ENCODE assay signal across 24 mouse cellular contexts in genomic region chr6:106838053-106838452, GRCm38 (mm10). TPM values are rescaled to one million over a fixed set of nuclear protein-coding genes. Genes with fewer than 3 reads are reported as not detected.
DNase-seq lines count a peak whose midpoint lies in the region; ATAC-seq lines count a peak whose summit lies in the region.
"Had no signal": no experiment of that assay in that cellular context is flagged by ENCODE, and none has a peak within 500 bp of the region (broad histone marks: within the 10 kb centered on the region; RNA-seq: fewer than 3 reads in every experiment).

No protein-coding gene starts in this region.

- no peak overlapping the region for H3K4me2 ChIP-seq in kidney, embryonic 16.5 days (replicated peaks; ENCODE audit: low read depth, low read length)
- H3K4me2 ChIP-seq in neural tube, embryonic 12.5 days (replicated peaks): no peak overlapping the region
- no peak overlapping the region for H3K4me2 ChIP-seq in neural tube, embryonic 13.5 days
- H3K4me2 ChIP-seq: embryonic facial prominence, embryonic 12.5 days; heart, embryonic 15.5 days; liver, embryonic 15.5 days; lung, embryonic 14.5 days had no signal

- peak; percentile 63; the same call in 1 of the 2 replicates for ATAC-seq in kidney, embryonic 16.5 days (ENCODE audit: low FRiP score, low TSS enrichment)
- peak; percentile 74; the same call in 1 of the 2 replicates for ATAC-seq in neural tube, embryonic 12.5 days (ENCODE audit: low FRiP score, low read depth)
- ATAC-seq in neural tube, embryonic 13.5 days (ENCODE audit: low read depth): peak; percentile 56; the same call in 1 of the 2 replicates
- ATAC-seq: forebrain, embryonic 14.5 days; hindbrain, embryonic 16.5 days had no signal

- H3K9me3 ChIP-seq in kidney, embryonic 16.5 days (ENCODE audit: low read length): no peaks in the 10 kb centered on the region
- no peaks in the 10 kb centered on the region for H3K9me3 ChIP-seq in neural tube, embryonic 12.5 days
- H3K9me3 ChIP-seq in neural tube, embryonic 13.5 days: no peaks in the 10 kb centered on the region
- H3K9me3 ChIP-seq: embryonic facial prominence, embryonic 12.5 days; heart, embryonic 10.5 days; heart, embryonic 15.5 days; liver, embryonic 15.5 days had no signal

- DNase-seq in kidney, postnatal 4 days: no peak
- no peak for DNase-seq in neural tube, embryonic 10.5 days (ENCODE audit: extremely low spot score, low spot score)
- DNase-seq in spleen, postnatal 36 days (ENCODE audit: low spot score in 2 of 2): no peak
- DNase-seq: adrenal gland, postnatal 25 days; B cell, adult 2 months; cerebellum, adult 11-12 months; cerebellum, adult 9-11 months; embryo, embryonic 11 days; gastrocnemius, postnatal 14 days; heart, adult 11 months; layer of hippocampus, postnatal 36 days; left cerebral cortex, postnatal 4 days; lung, embryonic 14.5 days; lung, postnatal 14 days; right cerebral cortex, adult 18-20 months had no signal

- no peak overlapping the region for H3K27ac ChIP-seq in kidney, embryonic 16.5 days (ENCODE audit: low read length)
- no peak overlapping the region for H3K27ac ChIP-seq in neural tube, embryonic 12.5 days
- H3K27ac ChIP-seq in neural tube, embryonic 13.5 days (replicated peaks): 0 out of 2 replicates have a peak overlapping the region, but pooled peaks have one; percentile 23
- H3K27ac ChIP-seq: embryonic facial prominence, embryonic 12.5 days; heart, embryonic 10.5 days; heart, embryonic 15.5 days; liver, embryonic 15.5 days had no signal

- no peaks in the 10 kb centered on the region for H3K36me3 ChIP-seq in kidney, embryonic 16.5 days (ENCODE audit: insufficient read depth, low read length)
- H3K36me3 ChIP-seq in neural tube, embryonic 12.5 days: no peaks in the 10 kb centered on the region
- no peaks in the 10 kb centered on the region for H3K36me3 ChIP-seq in neural tube, embryonic 13.5 days
- H3K36me3 ChIP-seq: embryonic facial prominence, embryonic 12.5 days; heart, embryonic 10.5 days; heart, embryonic 15.5 days; liver, embryonic 15.5 days had no signal

- H3K9ac ChIP-seq in kidney, embryonic 16.5 days (replicated peaks; ENCODE audit: low read length): no peak overlapping the region
- no peak overlapping the region for H3K9ac ChIP-seq in neural tube, embryonic 12.5 days
- H3K9ac ChIP-seq in neural tube, embryonic 13.5 days: no peak overlapping the region
- H3K9ac ChIP-seq: embryonic facial prominence, embryonic 12.5 days; heart, embryonic 15.5 days; liver, embryonic 15.5 days; lung, embryonic 14.5 days had no signal

- no peaks in the 10 kb centered on the region for H3K4me1 ChIP-seq in kidney, embryonic 16.5 days (ENCODE audit: insufficient read depth, low read length)
- H3K4me1 ChIP-seq in neural tube, embryonic 12.5 days: no peaks in the 10 kb centered on the region
- peaks cover 11% of the 10 kb centered on the region for H3K4me1 ChIP-seq in neural tube, embryonic 13.5 days (replicated peaks)
- H3K4me1 ChIP-seq: embryonic facial prominence, embryonic 12.5 days; heart, embryonic 10.5 days; heart, embryonic 15.5 days; liver, embryonic 15.5 days had no signal

- no peak overlapping the region for H3K4me3 ChIP-seq in kidney, embryonic 16.5 days (ENCODE audit: low read length)
- H3K4me3 ChIP-seq in neural tube, embryonic 12.5 days: no peak overlapping the region
- H3K4me3 ChIP-seq in neural tube, embryonic 13.5 days: no peak overlapping the region
- H3K4me3 ChIP-seq: embryonic facial prominence, embryonic 12.5 days; heart, embryonic 10.5 days; heart, embryonic 15.5 days; liver, embryonic 15.5 days had no signal

- H3K27me3 ChIP-seq in kidney, embryonic 16.5 days (ENCODE audit: insufficient read depth, low read length): no peaks in the 10 kb centered on the region
- no peaks in the 10 kb centered on the region for H3K27me3 ChIP-seq in neural tube, embryonic 12.5 days (replicated peaks)
- H3K27me3 ChIP-seq in neural tube, embryonic 13.5 days: no peaks in the 10 kb centered on the region
- H3K27me3 ChIP-seq: embryonic facial prominence, embryonic 12.5 days; heart, embryonic 15.5 days; liver, embryonic 15.5 days had no signal

- 53% methylated on average over 3 of the region's 3 CpGs for WGBS in kidney, embryonic 16.5 days
- 61% methylated on average over 3 of the region's 3 CpGs for WGBS in neural tube, embryonic 12.5 days
- 47% methylated on average over 3 of the region's 3 CpGs for WGBS in neural tube, embryonic 13.5 days

RNA-seq across cellular contexts. Expression of gene Crbn, which starts 38.2 kb away (rescaled TPM):
- 52.2 and 53.8 TPM in 2 replicates for polyA plus RNA-seq in kidney, embryonic 16.5 days (2015; fragmentation: Nextera tagmentation; extraction: Ambion mirVana)
- polyA plus RNA-seq in neural tube, embryonic 12.5 days (2016; fragmentation: Nextera tagmentation; extraction: Ambion mirVana): 54.0 and 58.5 TPM in 2 replicates
- polyA plus RNA-seq in neural tube, embryonic 13.5 days (2015; fragmentation: Nextera tagmentation; extraction: Ambion mirVana): 69.4 and 74.0 TPM in 2 replicates
